Mouse (Mus musculus) E14TG2a.4 (cell line): Measurements from ENCODE around the gene Sell.

Experiments
- CTCF ChIP-seq: conservative IDR thresholded peaks from 2 replicates; pipeline ENCODE4 v1.5.1; 2014; ENCODE audit warnings: low read length
- POU5F1 ChIP-seq: IDR thresholded peaks from 2 replicates; pipeline ENCODE4 v1.6.1; 2014; ENCODE audit warnings: low read length, borderline replicate concordance

- TF ChIP-seq CTCF (no peak), POU5F1 (no peak)
These were observed 13.8 kb upstream of the Sell start, which contains the start of gene Sele for GRCm38 (mm10) chr1:164047934-164048333.
